Mouse (Mus musculus) megakaryocyte, embryonic 14.5 days (primary cell): ENCODE measurements around the gene Cort.

Source experiments
- FLI1 ChIP-seq: IDR thresholded peaks from 2 replicates; pipeline ENCODE4 v1.6.1; 2012; ENCODE audit warnings: low read length, inconsistent platforms, mixed read lengths
- GATA1 ChIP-seq: IDR thresholded peaks from 3 replicates; pipeline ENCODE4 v1.6.1; 2012; ENCODE audit warnings: mixed read lengths, low read length, inconsistent platforms, borderline replicate concordance

GRCm38 (mm10) chr4:149080111-149080510, 46.5 kb downstream of the Cort start:
- TF ChIP-seq GATA1, result no peak
- no peak for TF ChIP-seq FLI1
